Mouse (Mus musculus) lung, postnatal 14 days (tissue): Measurements from ENCODE around the gene Gigyf1.
A peak's percentile ranks its signal among the peaks of the same experiment; 100 is the strongest.

Source experiments
- DNase-seq: peaks from one replicate; pipeline ENCODE4 v3.0.0; 2021

The Gigyf1 gene

GRCm38 (mm10) chr5:137514811-137515210, 3.5 kb upstream of the Gigyf1 start:
- DNase-seq = no peak

GRCm38 (mm10) chr5:137519691-137520550, 1.6 kb downstream of the Gigyf1 start:
- DNase-seq = no peak

DNA sequence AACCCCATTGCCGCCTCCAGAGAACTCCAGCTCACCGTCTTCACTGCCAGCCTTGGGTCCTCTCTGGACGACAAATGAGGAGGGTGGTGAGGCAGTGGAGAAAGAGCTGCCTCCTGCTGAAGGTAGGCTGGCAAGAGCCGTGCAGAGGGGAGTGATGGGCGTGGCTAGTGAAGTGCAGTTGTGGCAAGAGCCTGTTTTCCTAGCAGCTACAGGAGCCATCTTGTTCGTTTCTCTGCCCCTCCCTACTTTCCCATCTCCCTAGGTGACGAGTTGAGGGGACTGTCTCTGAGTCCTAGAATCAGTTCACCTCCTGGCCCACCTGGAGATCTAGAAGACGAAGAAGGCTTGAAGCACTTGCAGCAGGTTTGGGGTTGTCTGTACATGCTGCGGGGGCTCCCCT, 3.5 kb downstream of the Gigyf1 start:
- no peak for DNase-seq

GRCm38 (mm10) chr5:137522711-137523110, 4.4 kb downstream of the Gigyf1 start:
- DNase-seq = no peak

DNA sequence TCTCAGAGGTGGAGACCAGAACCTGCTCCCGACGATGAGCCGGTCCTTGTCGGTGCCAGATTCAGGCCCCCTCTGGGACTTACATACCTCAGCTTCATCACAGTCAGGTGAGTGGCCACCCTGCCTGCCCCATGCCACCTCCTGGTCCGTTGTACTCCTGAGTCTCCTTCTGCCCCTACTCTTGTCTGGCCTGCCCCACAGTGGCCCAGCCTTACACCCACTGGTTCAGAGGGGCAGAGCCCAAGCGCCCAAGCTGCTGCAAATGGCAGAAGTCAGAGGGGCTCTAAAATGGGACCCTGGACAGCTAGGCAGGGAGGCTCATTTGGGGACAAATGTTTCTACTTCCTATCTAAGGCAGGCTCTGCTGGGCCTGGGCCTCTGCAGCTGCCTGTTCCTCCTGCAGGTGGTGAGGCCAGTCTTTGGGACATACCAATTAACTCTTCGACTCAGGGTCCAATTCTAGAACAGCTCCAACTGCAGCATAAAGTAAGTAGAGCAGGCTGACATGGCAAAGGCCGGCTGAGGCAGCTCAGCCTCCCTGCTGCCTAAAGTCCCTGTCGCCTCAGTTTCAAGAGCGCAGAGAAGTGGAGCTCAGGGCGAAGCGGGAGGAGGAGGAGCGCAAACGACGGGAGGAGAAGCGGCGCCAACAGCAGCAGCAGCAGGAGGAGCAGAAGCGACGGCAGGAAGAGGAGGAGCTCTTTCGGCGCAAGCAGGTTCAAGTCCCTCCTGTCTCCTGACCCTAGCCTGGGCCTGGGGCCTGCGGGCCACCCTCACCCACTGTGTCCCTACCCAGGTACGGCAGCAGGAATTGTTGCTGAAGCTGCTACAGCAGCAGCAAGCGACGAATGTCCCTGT, 5.3 kb downstream of the Gigyf1 start:
- no peak for DNase-seq

DNA sequence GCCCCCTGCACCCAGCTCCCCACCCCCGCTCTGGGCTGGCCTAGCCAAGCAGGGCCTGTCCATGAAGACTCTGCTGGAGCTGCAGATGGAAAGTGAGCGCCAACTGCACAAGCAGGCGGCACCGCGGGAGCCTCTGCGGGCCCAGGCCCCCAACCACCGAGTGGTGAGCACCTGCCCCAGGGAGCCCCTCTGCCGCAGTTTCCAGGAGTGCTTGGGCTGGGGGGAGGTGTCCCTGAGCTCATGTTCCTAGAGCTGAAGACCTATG, 5.8 kb downstream of the Gigyf1 start:
- DNase-seq = no peak

- no peak for DNase-seq
Observed at GRCm38 (mm10) chr5:137524671-137525070, 6.3 kb downstream of the Gigyf1 start.

GRCm38 (mm10) chr5:137525511-137525910, 7.2 kb downstream of the Gigyf1 start:
- no peak for DNase-seq

DNA sequence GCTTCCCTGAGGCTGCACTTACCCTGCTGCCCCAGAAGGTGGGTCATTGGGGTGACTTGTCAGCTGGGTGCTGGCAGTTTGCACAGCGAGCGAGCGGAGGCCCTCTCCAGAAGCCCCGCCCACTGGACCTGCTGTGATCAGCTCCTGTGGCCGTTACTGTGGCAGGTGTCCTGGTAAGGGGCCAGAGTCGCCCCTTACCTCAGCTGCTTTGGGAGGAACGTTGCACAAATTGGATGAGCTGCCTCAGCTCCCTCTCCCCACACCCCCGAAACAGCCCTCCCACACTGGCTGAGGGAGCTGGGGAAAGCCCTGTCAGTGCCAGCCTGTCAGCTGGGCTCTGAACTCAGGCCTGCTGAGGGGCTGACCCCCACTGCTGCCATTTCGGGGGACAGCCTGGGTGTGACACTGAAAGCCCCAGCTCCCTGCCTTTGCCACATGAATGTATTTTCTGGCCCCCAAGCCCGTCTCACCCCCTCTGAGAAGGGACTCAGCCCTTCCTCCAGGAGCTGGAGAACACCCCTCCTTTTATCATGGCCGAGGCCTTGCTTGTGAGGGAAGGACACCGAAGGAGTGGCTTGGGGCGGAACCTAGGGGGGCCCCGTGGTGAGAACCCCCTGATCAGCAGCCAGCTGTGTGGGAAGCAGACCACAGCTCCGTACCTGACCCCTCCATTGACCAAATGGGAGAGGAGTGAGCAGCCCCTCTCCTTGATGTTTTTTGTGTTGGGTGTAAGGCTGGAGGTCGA, 8.0 kb downstream of the Gigyf1 start:
- DNase-seq = peak; percentile 59

GRCm38 (mm10) chr5:137527413-137527812, 9.1 kb downstream of the Gigyf1 start:
- DNase-seq = no peak

- no peak for DNase-seq
Observed at GRCm38 (mm10) chr5:137528247-137528968, 10.1 kb downstream of the Gigyf1 start.

DNA sequence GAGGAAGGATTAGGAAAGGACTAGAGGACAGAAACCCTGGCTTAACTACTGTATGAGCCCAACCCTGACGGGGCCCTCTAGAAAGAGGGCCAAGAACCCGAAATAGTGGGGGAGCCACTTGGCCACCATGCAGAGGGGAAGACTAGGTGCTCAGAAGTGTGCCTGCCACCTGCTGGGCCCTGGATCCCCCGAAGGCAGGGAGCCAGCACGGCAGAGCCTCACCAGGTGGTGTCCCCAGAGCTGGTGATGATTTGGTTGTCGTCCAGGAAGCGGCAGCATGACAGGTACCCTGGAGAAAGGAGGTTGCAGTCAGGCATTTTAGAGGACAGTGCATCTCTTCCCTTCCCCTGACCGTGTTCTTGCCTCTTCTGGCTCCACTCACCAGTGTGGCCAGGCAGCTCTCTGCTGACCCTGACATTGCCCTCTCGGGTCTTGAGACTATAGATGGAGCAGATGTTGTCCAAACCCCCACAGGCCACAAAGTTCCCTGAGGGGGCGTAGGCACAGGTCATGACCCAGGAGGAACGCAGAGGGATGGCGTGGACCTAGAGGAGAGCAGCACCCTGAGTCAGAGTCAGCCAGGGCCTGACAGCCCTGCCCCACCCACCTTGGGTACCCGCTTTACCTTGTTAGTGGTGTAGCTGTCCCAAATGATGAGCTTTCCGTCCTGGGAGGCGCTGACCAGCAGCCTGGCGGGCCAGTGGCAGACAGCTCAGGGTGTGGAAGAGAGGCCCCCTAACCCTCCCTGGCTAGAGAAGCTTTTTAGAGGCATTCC, 11.1 kb downstream of the Gigyf1 start:
- no peak for DNase-seq

- DNase-seq = no peak
Observed at GRCm38 (mm10) chr5:137530075-137530474, 11.7 kb downstream of the Gigyf1 start.

GRCm38 (mm10) chr5:137530588-137531413, 12.5 kb downstream of the Gigyf1 start:
- peak; percentile 71 for DNase-seq

DNA sequence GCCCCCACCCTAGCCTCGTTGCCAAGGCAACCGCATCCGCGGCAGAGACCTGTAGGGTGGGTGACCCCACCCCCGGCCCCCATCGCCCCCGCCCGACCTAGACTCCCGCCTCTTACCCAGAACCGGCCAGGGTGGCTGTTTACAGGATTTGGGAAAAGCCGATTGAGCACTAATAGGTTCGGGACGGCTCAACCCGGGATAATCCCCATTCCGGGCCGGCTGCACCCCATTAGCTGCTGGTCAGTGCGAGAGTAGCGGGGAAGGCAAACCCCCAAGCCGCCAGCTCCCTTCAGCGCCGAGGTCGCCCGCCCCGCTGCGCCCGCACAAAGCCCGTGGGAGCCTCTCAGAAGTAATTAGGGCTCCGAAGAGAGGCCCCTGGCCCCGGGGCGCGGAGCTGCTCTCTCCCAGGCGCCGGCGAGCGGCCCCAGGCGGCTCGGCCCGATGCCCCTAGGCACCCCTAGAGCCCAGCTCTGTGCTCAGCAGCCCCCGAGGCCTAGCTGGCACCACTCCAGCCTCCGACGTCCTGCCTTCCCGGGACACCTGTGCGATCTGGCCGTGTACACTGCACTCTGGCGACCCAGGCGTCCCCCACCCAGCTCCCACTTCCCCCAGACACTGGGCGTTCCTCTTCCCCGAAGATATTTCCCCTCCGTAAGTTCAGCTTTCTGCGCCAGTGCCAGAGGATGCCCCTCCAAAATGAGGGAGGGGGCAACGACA, 13.2 kb downstream of the Gigyf1 start:
- DNase-seq = peak; percentile 71

DNA sequence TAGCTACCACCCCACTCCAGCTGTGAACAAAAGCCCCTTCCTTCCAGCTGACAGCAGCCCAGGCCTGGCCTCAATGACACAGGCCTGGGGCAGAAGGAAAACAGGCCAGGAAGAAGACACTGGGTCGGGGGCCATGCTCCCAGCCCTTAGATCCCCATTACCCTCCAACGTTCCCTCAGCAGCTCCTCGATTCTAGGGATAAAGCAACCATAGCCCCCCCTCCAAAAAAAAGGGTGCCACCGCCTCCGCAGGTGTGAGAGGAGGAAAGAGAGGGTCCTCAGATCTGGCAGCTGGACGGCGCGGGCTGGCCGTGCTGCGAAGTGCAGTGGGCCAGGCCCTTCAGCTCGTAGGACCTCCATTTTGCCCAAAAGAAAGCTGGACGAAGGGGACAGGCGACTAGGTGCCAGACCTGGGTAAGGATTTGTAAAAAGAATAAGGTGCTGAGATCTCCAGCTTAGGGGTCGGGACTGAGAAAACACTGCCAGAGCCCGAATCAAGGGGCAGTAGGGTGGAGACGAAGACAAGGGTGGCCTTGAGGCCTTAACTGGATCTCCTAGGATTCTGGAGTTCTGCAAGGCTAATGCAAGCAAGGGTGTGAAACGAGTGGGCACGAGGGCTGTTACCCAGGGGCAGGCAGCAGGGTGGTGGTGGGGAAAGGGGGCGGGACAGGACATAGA, 13.9 kb downstream of the Gigyf1 start:
- no peak for DNase-seq

DNA sequence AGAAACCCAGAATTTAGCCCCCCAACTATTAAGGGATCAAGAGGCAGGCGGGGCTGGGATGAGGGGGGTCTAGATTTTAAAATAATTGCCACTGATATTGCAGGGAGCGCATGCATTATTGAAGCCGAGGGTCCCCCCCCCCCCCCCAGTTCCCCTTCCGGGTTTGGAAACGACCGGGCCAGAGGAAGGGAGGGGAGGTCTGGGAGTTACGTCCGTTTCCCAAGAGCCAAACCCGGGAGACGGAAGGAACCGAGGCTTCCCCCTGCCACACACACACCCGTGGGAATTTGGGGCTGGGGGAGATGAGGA, 14.4 kb downstream of the Gigyf1 start:
- DNase-seq = no peak

DNA sequence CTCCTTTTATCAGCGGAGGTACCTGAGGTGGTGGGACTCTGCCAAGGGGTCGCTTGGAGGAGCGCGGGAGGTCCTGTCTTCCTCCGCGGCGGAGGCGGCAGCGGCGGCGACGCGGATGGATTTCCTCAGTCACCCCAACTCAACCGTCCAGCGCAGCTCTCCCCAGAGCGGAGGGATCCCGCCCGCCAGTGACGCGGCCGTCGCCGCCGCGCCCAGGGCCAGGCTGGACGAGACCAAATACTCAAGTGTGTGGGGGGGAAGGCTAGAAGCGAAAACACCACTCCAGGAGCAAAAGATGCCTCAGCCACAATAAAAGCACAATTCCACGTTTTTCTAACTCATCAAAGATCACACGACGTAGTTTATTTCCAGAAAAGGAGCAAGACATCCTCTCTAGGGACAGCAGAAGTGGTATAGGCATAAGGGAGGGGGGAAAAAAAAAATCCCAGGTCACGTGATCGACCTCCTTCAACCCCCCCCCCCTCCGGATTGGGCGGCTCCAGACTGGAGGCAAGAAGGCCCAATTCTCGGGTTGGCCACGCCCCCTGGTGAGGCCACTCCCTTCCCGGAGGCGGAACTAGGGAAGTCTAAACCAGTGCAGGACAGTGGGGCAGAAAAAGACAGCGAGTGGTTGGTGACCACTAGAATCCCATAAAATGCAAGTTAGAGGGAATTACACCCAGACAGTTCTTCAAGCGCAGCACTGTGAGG, 14.9 kb downstream of the Gigyf1 start, which contains the start of the genes Epo and Gnb2:
Gene Epo (minus strand): TSS at position 126 of the 711 bp plus-strand sequence.
Gene Gnb2 (minus strand): TSS at position 394 of the 711 bp plus-strand sequence.
- DNase-seq = peak; percentile 99

DNA sequence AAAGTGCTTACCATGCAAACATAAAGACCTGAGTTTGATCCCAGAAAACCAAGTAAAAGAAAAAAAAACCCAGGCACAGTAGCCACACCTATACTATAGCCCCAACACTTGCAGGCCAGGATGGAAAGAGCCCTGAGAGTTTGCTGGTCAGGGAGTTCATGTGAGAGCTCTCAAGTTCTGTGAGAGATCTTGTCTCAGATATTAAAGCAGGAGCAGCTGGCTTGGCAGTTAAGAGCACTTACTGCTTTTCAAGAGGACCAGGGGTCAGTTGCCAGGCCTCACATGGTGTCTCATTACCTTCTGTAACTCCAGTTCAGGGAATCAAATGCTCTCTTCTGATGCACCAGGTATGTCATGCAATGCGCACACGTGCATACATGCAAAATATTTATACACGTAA, 16.4 kb downstream of the Gigyf1 start:
- no peak for DNase-seq
